Comparison of ENCODE assay signal across 11 mouse cellular contexts in the genomic region with DNA sequence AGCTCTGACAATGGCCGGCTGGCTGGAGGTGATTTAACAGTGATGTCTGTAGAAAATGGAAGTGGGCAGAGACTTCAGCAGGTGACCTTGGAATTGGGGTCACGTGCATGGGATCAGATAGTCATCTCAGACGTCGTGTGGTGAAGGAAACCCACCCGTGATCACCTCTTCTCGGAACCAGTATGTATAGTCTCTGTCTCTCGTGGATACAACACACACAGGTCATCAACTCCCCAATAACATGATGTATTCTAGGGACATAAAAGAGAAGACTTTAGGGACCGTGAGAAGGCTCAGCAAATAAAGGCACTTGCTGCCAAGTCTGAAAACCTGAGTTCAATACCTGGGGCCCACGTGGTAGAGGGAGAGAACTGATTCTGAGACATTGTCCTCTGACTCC.
DNase-seq lines count a peak whose midpoint lies in the region; ATAC-seq and TF ChIP-seq lines count a peak whose summit lies in the region.
"Had no signal": no experiment of that assay in that cellular context is flagged by ENCODE, and none has a peak within 500 bp of the region (broad histone marks: within the 10 kb centered on the region; RNA-seq: fewer than 3 reads in every experiment).

No protein-coding gene starts in this region.

- H3K9ac ChIP-seq in midbrain, postnatal 0 days (replicated peaks; ENCODE audit: low read length, poor library complexity, severe bottlenecking) = no peak overlapping the region
- H3K9ac ChIP-seq in forebrain, embryonic 13.5 days = no peak overlapping the region
- 0 out of 2 replicates have a peak overlapping the region, but pooled peaks have one; percentile 55 for H3K9ac ChIP-seq in neural tube, embryonic 13.5 days
- H3K9ac ChIP-seq in heart, embryonic 12.5 days = no peak overlapping the region
- H3K9ac ChIP-seq: limb, embryonic 15.5 days had no signal

- no peaks in the 10 kb centered on the region for H3K36me3 ChIP-seq in midbrain, embryonic 10.5 days
- no peaks in the 10 kb centered on the region for H3K36me3 ChIP-seq in midbrain, postnatal 0 days (ENCODE audit: insufficient read depth, low read length)
- H3K36me3 ChIP-seq in forebrain, embryonic 13.5 days (ENCODE audit: poor library complexity, severe bottlenecking) = no peaks in the 10 kb centered on the region
- H3K36me3 ChIP-seq in limb, embryonic 10.5 days = no peaks in the 10 kb centered on the region
- H3K36me3 ChIP-seq in neural tube, embryonic 13.5 days = no peaks in the 10 kb centered on the region
- no peaks in the 10 kb centered on the region for H3K36me3 ChIP-seq in heart, embryonic 12.5 days
- H3K36me3 ChIP-seq: limb, embryonic 15.5 days had no signal

- no peak for TF ChIP-seq CTCF in midbrain, postnatal 0 days (IDR thresholded peaks at IDR 0.05)

- WGBS in midbrain, embryonic 10.5 days = 69% methylated on average over 9 of the region's 9 CpGs
- WGBS in midbrain, postnatal 0 days = 51% methylated on average over 9 of the region's 9 CpGs
- 48% methylated on average over 9 of the region's 9 CpGs for WGBS in forebrain, embryonic 13.5 days
- 49% methylated on average over 9 of the region's 9 CpGs for WGBS in limb, embryonic 10.5 days
- WGBS in neural tube, embryonic 13.5 days = 35% methylated on average over 9 of the region's 9 CpGs
- 75% methylated on average over 9 of the region's 9 CpGs for WGBS in heart, embryonic 12.5 days

- no peak for DNase-seq in midbrain, embryonic 10.5 days (ENCODE audit: low spot score)
- no peak for DNase-seq in midbrain, postnatal 0 days (ENCODE audit: low spot score)
- DNase-seq in limb, embryonic 10.5 days (ENCODE audit: low spot score) = no peak
- no peak for DNase-seq in liver
- DNase-seq: lung, adult 18-20 months; right cerebral cortex, postnatal 14 days had no signal

- H3K4me2 ChIP-seq in midbrain, postnatal 0 days (ENCODE audit: low read depth, low read length, poor library complexity, severe bottlenecking) = no peak overlapping the region
- H3K4me2 ChIP-seq in forebrain, embryonic 13.5 days = no peak overlapping the region
- H3K4me2 ChIP-seq in neural tube, embryonic 13.5 days = 0 out of 2 replicates have a peak overlapping the region, but pooled peaks have one; percentile 3
- H3K4me2 ChIP-seq in heart, embryonic 12.5 days = no peak overlapping the region
- H3K4me2 ChIP-seq: limb, embryonic 15.5 days had no signal

- H3K27ac ChIP-seq in midbrain, embryonic 10.5 days (replicated peaks) = peak overlapping the region; percentile 79
- H3K27ac ChIP-seq in midbrain, postnatal 0 days (ENCODE audit: low read depth, low read length) = no peak overlapping the region
- peak overlapping the region; percentile 81 for H3K27ac ChIP-seq in forebrain, embryonic 13.5 days
- H3K27ac ChIP-seq in limb, embryonic 10.5 days = peak overlapping the region; percentile 82
- H3K27ac ChIP-seq in neural tube, embryonic 13.5 days (replicated peaks) = peak overlapping the region; percentile 53; the same call in 1 of the 2 replicates
- no peak overlapping the region for H3K27ac ChIP-seq in heart, embryonic 12.5 days (ENCODE audit: poor library complexity, severe bottlenecking)
- H3K27ac ChIP-seq: limb, embryonic 15.5 days; macrophage had no signal

- H3K4me3 ChIP-seq in midbrain, embryonic 10.5 days = no peak overlapping the region
- H3K4me3 ChIP-seq in midbrain, postnatal 0 days (ENCODE audit: low read depth, low read length) = no peak overlapping the region
- H3K4me3 ChIP-seq in forebrain, embryonic 13.5 days = no peak overlapping the region
- no peak overlapping the region for H3K4me3 ChIP-seq in limb, embryonic 10.5 days
- no peak overlapping the region for H3K4me3 ChIP-seq in neural tube, embryonic 13.5 days
- H3K4me3 ChIP-seq in heart, embryonic 12.5 days = no peak overlapping the region
- H3K4me3 ChIP-seq: limb, embryonic 15.5 days had no signal

- H3K27me3 ChIP-seq in midbrain, embryonic 10.5 days (ENCODE audit: low read depth, poor library complexity, severe bottlenecking) = no peaks in the 10 kb centered on the region
- H3K27me3 ChIP-seq in midbrain, postnatal 0 days (ENCODE audit: insufficient read depth, low read length) = no peaks in the 10 kb centered on the region
- H3K27me3 ChIP-seq in forebrain, embryonic 13.5 days = no peaks in the 10 kb centered on the region
- no peaks in the 10 kb centered on the region for H3K27me3 ChIP-seq in limb, embryonic 10.5 days (ENCODE audit: low read depth, poor library complexity, severe bottlenecking)
- H3K27me3 ChIP-seq in neural tube, embryonic 13.5 days = 0 out of 2 replicates have a peak, but pooled peaks cover 5% of the 10 kb centered on the region
- H3K27me3 ChIP-seq in heart, embryonic 12.5 days (replicated peaks) = no peaks in the 10 kb centered on the region
- H3K27me3 ChIP-seq: limb, embryonic 15.5 days had no signal

- no peak for ATAC-seq in midbrain, postnatal 0 days (ENCODE audit: low FRiP score)
- peak; percentile 41 for ATAC-seq in forebrain, embryonic 13.5 days
- ATAC-seq in neural tube, embryonic 13.5 days (ENCODE audit: low read depth) = no peak
- no peak for ATAC-seq in heart, embryonic 12.5 days (ENCODE audit: insufficient number of reproducible peaks, low FRiP score)

- peaks cover 38% of the 10 kb centered on the region for H3K4me1 ChIP-seq in midbrain, embryonic 10.5 days
- H3K4me1 ChIP-seq in midbrain, postnatal 0 days (ENCODE audit: insufficient read depth, low read length) = no peaks in the 10 kb centered on the region
- H3K4me1 ChIP-seq in forebrain, embryonic 13.5 days = peaks cover 14% of the 10 kb centered on the region
- peaks cover 26% of the 10 kb centered on the region for H3K4me1 ChIP-seq in limb, embryonic 10.5 days
- peaks cover 9% of the 10 kb centered on the region for H3K4me1 ChIP-seq in neural tube, embryonic 13.5 days (replicated peaks)
- no peaks in the 10 kb centered on the region for H3K4me1 ChIP-seq in heart, embryonic 12.5 days (replicated peaks)

- 0 out of 2 replicates have a peak, but pooled peaks cover 5% of the 10 kb centered on the region for H3K9me3 ChIP-seq in midbrain, embryonic 10.5 days (replicated peaks)
- no peaks in the 10 kb centered on the region for H3K9me3 ChIP-seq in midbrain, postnatal 0 days (ENCODE audit: low read length)
- H3K9me3 ChIP-seq in forebrain, embryonic 13.5 days (replicated peaks) = no peaks in the 10 kb centered on the region; the same call in 1 of the 2 replicates
- H3K9me3 ChIP-seq in limb, embryonic 10.5 days (replicated peaks) = no peaks in the 10 kb centered on the region
- H3K9me3 ChIP-seq in neural tube, embryonic 13.5 days = no peaks in the 10 kb centered on the region
- peaks cover 5% of the 10 kb centered on the region; the same call in 1 of the 2 replicates for H3K9me3 ChIP-seq in heart, embryonic 12.5 days (replicated peaks)
- H3K9me3 ChIP-seq: limb, embryonic 15.5 days had no signal

Comparison
In these comparisons a context has a peak if more than half of its experiments do, and no peak if none do; other contexts are left out.
1. H3K27ac ChIP-seq: peak in midbrain, embryonic 10.5 days (single experiment), forebrain, embryonic 13.5 days (single experiment), limb, embryonic 10.5 days (single experiment) and neural tube, embryonic 13.5 days (single experiment); none in midbrain, postnatal 0 days (single experiment) and heart, embryonic 12.5 days (single experiment).